Mouse (Mus musculus) mouse trophoblast stem cell (cell line): ENCODE results near the gene Psmd9.

Source experiments
- in situ Hi-C, 2 experiments: fragments of 300-500 bp; cut with MseI, MboI; formaldehyde crosslinking; loops; 2 replicates in 1 of 2; 3 replicates in 1 of 2; pipeline ENCODE4 v1.15.1; 2025

Gene Psmd9

DNA sequence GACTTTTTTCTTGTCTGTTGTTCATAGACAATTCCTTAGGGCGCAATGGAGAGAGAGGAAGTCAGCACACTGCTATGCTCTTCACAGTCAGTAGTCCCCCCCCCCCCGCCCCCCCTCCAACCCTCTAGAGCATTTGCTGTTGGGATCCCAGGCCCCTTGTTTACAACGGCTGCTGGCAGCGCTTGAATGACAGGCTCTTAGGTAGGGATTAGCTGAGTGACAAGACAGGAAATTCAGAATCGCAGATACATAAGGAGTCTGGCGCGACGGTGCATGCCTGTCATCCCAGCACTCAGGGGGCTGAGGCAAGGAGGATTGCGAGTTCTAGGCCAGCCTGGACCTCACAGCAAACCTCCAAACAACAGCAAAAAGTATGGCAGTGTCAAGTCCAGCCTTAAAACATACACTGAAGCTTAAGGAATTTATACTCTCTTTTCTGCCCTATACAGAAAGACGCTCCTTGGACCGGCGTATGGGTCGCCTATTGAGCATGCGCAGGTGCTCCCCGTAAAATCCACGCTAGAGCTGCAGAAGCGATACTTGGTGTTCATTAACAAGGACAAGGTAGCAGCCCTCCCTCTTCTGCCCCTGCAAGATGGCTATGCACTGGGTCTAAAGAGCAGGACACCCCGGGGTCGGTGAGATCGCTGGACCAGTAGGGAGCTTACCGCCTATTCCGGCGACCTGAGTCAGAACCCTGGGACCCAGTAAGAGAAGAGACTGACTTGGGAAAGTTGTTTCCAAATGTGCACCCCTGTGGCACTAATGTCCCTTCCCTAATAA, 128.0 kb downstream of the Psmd9 start:
- in situ Hi-C loops, result no loop called here

DNA sequence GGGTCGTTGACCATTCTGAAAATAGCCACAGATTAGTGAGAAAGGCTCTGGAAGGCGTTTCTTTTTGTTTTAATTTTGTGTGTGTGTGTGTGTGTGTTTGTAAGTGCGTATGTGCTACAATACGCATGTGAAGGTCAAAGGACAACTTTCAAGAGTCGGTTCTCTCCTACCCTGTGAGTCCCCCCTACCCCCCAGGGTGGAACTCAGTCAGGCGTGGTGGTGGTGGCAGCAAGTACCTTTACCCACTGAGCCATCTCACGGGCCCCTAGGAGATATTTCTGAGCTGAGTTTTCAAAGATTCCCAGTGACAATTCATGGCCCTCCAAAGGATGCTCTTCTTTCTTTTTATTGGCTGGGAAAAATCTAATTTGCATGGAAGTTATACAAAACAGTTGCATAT, 128.6 kb downstream of the Psmd9 start:
- in situ Hi-C loops, result no loop called here

DNA sequence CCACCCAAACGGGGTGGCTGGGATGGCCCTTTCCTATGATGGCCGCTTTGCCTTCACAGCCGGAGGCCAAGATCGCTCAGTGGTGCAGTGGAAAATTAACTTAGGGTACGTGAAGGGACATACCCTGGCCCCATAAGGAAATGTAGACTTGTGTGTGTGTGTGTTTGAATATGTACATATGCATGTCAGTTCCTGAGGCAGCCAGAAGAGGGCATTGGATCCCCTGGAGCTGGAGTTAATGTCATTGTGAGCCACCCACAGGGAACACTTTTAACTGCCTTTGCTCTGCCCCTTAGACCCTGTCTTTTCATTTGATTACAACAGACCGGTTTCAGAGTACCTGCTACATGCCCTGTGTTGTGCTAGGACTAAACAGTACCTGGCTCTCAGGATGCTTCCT, 129.3 kb downstream of the Psmd9 start:
- in situ Hi-C loops, result no loop called here
